Mouse (Mus musculus): ENCODE results near the gene Gm11007. TPM values are rescaled to one million over a fixed set of nuclear protein-coding genes. Genes with fewer than 3 reads are reported as not detected.
"Not testable (repeated sequence)": the region's sequence is repeated elsewhere in the genome, so short reads cannot be mapped to it uniquely, and the experiment has no call there.

Gene Gm11007
- total RNA-seq (2021), result not detected
- long read RNA-seq, experiment 1, partial matches to known transcripts, result 0 of 1 reads
- long read RNA-seq, experiment 1, other reads (novel, unspliced or antisense), result 1 of 1 reads
- long read RNA-seq, experiment 2, partial matches to known transcripts, result 0 of 2 reads
- long read RNA-seq, experiment 2, other reads (novel, unspliced or antisense), result 2 of 2 reads

GRCm38 (mm10) chr2:175643678-175644077, at the start of gene Gm11007:
Gene Gm11007, plus strand, starts transcription at chr2:175643978.
- not testable (repeated sequence) for DNase-seq

Other genes starting within 250 kb of the Gm11007 start
- 1 to 10 TPM; 1.3 to 4.7 TPM for gene Gm4724, start 208.2 kb upstream of the Gm11007 start, total RNA-seq (2021)
- 1 to 10 TPM; 3.9 to 5.0 TPM for gene Zfp965, start 174.0 kb upstream of the Gm11007 start, total RNA-seq (2021)
- not detected for gene Zfp969, start 59.7 kb downstream of the Gm11007 start, total RNA-seq (2021)
- not detected for gene Gm2007, start 97.6 kb downstream of the Gm11007 start, total RNA-seq (2021)
- gene Gm14288, start 157.1 kb downstream of the Gm11007 start, total RNA-seq (2021), result 1 to 10 TPM; 2.1 to 6.0 TPM
- gene Gm6710, start 225.2 kb downstream of the Gm11007 start, total RNA-seq (2021), result 10 to 100 TPM; 14.0 to 14.1 TPM

Measured in gastrocnemius, postnatal 10 days (tissue).